Mouse (Mus musculus) midbrain, embryonic 14.5 days (tissue): ENCODE measurements around the gene Cdkl4. TPM values are rescaled to one million over a fixed set of nuclear protein-coding genes. Genes with fewer than 3 reads are reported as not detected.

Source experiments
- ATAC-seq: fragments of 200-750 bp; cut with Nextera tagmentation; 2 replicates; pipeline ENCODE4 v1.8.0; 2017; ENCODE audit warnings: moderate number of reproducible peaks, moderate library complexity; ENCODE audit not compliant: low FRiP score, low TSS enrichment
- DNase-seq: peaks from one replicate; pipeline ENCODE4 v3.0.0-alpha.2; 2015
- H3K27ac ChIP-seq: fragments of 300-500 bp; sonication (generic); replicated peaks from 2 replicates; pipeline ENCODE4 v1.5.1; 2014; ENCODE audit warnings: mild to moderate bottlenecking, low read depth, low read length, moderate library complexity
- H3K27me3 ChIP-seq: fragments of 300-500 bp; sonication (generic); 2 replicates; pipeline ENCODE4 v1.6.1; 2014; ENCODE audit warnings: low read length, control low read depth, mixed read lengths; ENCODE audit not compliant: control insufficient read depth, insufficient read depth
- H3K36me3 ChIP-seq: fragments of 300-500 bp; sonication (generic); 2 replicates; pipeline ENCODE4 v1.6.1; 2014; ENCODE audit warnings: low read length, control low read depth; ENCODE audit not compliant: control insufficient read depth, insufficient read depth
- H3K4me1 ChIP-seq: fragments of 300-500 bp; sonication (generic); 2 replicates; pipeline ENCODE4 v1.6.1; 2014; ENCODE audit warnings: mild to moderate bottlenecking, antibody characterized with exemption, low read length, control low read depth; ENCODE audit not compliant: control insufficient read depth, insufficient read depth
- H3K4me2 ChIP-seq: fragments of 300-500 bp; sonication (generic); 2 replicates; pipeline ENCODE4 v1.6.1; 2014; ENCODE audit warnings: mild to moderate bottlenecking, low read length, moderate library complexity
- H3K4me3 ChIP-seq: fragments of 300-500 bp; sonication (generic); replicated peaks from 2 replicates; pipeline ENCODE4 v1.5.1; 2014; ENCODE audit warnings: low read depth, low read length
- H3K9ac ChIP-seq: fragments of 300-500 bp; sonication (generic); replicated peaks from 2 replicates; pipeline ENCODE4 v1.6.1; 2014; ENCODE audit warnings: mild to moderate bottlenecking, low read length, moderate library complexity
- H3K9me3 ChIP-seq: fragments of 300-500 bp; sonication (generic); 2 replicates; pipeline ENCODE4 v1.6.1; 2016; ENCODE audit warnings: low read length, control low read depth, mixed read lengths; ENCODE audit not compliant: control insufficient read depth
- WGBS: fragments of 180-500 bp; shearing (Covaris S2); extraction: QIAGEN DNeasy Blood & Tissue Kit; methylation state at CpG from one replicate; pipeline ENCODE4 v1.1.7; 2014; 5-methylcytosine and 5-hydroxymethylcytosine counted together
- polyA plus RNA-seq: library from polyadenylated mRNA; unstranded; fragments of >200 nt; fragmentation: Nextera tagmentation; extraction: Ambion mirVana; gene quantifications from 2 replicates; pipeline ENCODE4 v1.2.1, GENCODE M21; 2014

The Cdkl4 gene
- polyA plus RNA-seq, 1 experiment from 2014 or later = 3.2 TPM

DNA sequence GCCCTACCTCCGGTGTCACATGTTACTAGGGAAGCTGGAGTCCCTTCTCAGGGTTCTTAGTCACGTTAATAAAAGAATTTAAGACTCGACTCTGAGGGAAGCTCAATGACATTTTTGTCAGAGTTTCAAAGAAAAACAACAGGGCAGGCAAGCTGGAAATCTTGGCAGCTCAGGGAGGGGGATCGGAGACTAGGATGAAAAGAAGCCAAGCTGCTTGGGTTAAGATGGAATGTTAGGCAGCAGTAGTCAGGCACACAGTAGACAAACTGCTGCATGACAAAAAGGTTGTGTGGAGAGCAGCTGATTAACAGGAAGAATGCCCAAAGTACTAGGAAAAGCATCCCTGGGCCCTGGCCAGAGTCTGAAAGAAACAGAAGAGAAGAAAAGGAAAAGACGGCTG is 87.4 kb downstream of the Cdkl4 start:
- Histone ChIP-seq H3K4me3 (no peak overlapping the region), H3K9me3 (no peaks in the 10 kb centered on the region), H3K27ac (no peak overlapping the region), H3K9ac (no peak overlapping the region), H3K36me3 (no peaks in the 10 kb centered on the region), H3K4me2 (no peak overlapping the region), H3K27me3 (no peaks in the 10 kb centered on the region), H3K4me1 (no peaks in the 10 kb centered on the region)
- DNase-seq (no peak), ATAC-seq (no peak)
- 63% methylated on average over 5 of the region's 5 CpGs for WGBS

GRCm38 (mm10) chr17:80488918-80489317 is 88.7 kb downstream of the Cdkl4 start:
- Histone ChIP-seq H3K4me3 (no peak overlapping the region), H3K27ac (no peak overlapping the region), H3K9ac (no peak overlapping the region), H3K27me3 (no peaks in the 10 kb centered on the region), H3K4me2 (no peak overlapping the region), H3K9me3 (no peaks in the 10 kb centered on the region), H3K36me3 (no peaks in the 10 kb centered on the region), H3K4me1 (no peaks in the 10 kb centered on the region)
- ATAC-seq = no peak
- DNase-seq = no peak
- WGBS = 70% methylated on average over 3 of the region's 3 CpGs

GRCm38 (mm10) chr17:80485160-80485559 is 92.5 kb downstream of the Cdkl4 start:
- 96% methylated on average over 5 of the region's 5 CpGs for WGBS
- Histone ChIP-seq H3K4me1 (peaks cover 19% of the 10 kb centered on the region), H3K36me3 (no peaks in the 10 kb centered on the region), H3K9me3 (no peaks in the 10 kb centered on the region), H3K27me3 (no peaks in the 10 kb centered on the region), H3K4me2 (no peak overlapping the region), H3K4me3 (no peak overlapping the region), H3K27ac (no peak overlapping the region), H3K9ac (no peak overlapping the region)
- ATAC-seq (no peak), DNase-seq (no peak)

- 24% methylated on average over 7 of the region's 7 CpGs for WGBS
- Histone ChIP-seq H3K27me3 (no peaks in the 10 kb centered on the region), H3K4me1 (peaks cover 35% of the 10 kb centered on the region), H3K9me3 (no peaks in the 10 kb centered on the region), H3K27ac (peak overlapping the region; percentile 96), H3K9ac (peak overlapping the region; percentile 98), H3K4me3 (peak overlapping the region; percentile 90), H3K36me3 (0 out of 2 replicates have a peak, but pooled peaks cover 4% of the 10 kb centered on the region), H3K4me2 (peak overlapping the region; percentile 66)
- ATAC-seq = no peak
- DNase-seq = no peak
Measured at GRCm38 (mm10) chr17:80480855-80481224, 96.8 kb downstream of the Cdkl4 start.

- peak; percentile 86 for ATAC-seq
- under 1% methylated on average over 68 of the region's 90 CpGs for WGBS
- Histone ChIP-seq H3K4me2 (peak within 1 kb of the TSS; percentile 66), H3K27ac (peak within 1 kb of the TSS; percentile 96), H3K4me3 (peak within 1 kb of the TSS; percentile 90), H3K36me3 (0 out of 2 replicates have a peak, but pooled peaks cover 4% of the 10 kb centered on the region), H3K9me3 (no peaks in the 10 kb centered on the region), H3K4me1 (peaks cover 35% of the 10 kb centered on the region), H3K9ac (peak within 1 kb of the TSS; percentile 98), H3K27me3 (no peaks in the 10 kb centered on the region)
- DNase-seq = peak; percentile 97
Measured at GRCm38 (mm10) chr17:80480031-80480854, 97.4 kb downstream of the Cdkl4 start, which contains the start of gene Sos1. Gene Sos1, minus strand, starts transcription at chr17:80480453.

- 1% methylated on average over 71 of the region's 71 CpGs for WGBS
- ATAC-seq (peak; percentile 59), DNase-seq (peak; percentile 74)
- Histone ChIP-seq H3K27ac (peak overlapping the region; percentile 96), H3K27me3 (no peaks in the 10 kb centered on the region), H3K4me2 (peak overlapping the region; percentile 66), H3K4me3 (peak overlapping the region; percentile 90), H3K9me3 (no peaks in the 10 kb centered on the region), H3K9ac (peak overlapping the region; percentile 98), H3K4me1 (peaks cover 35% of the 10 kb centered on the region), H3K36me3 (0 out of 2 replicates have a peak, but pooled peaks cover 4% of the 10 kb centered on the region)
Measured at GRCm38 (mm10) chr17:80479295-80480030, 98.2 kb downstream of the Cdkl4 start.

GRCm38 (mm10) chr17:80477679-80478078 is 99.9 kb downstream of the Cdkl4 start:
- no peaks in the 10 kb centered on the region for H3K9me3 ChIP-seq
- no peak overlapping the region for H3K9ac ChIP-seq
- ATAC-seq = no peak
- H3K4me3 ChIP-seq = no peak overlapping the region
- no peaks in the 10 kb centered on the region for H3K27me3 ChIP-seq
- no peak overlapping the region for H3K4me2 ChIP-seq
- H3K27ac ChIP-seq = no peak overlapping the region
- WGBS = 87% methylated on average over 2 of the region's 2 CpGs
- no peak for DNase-seq
- H3K36me3 ChIP-seq = 0 out of 2 replicates have a peak, but pooled peaks cover 4% of the 10 kb centered on the region
- peaks cover 30% of the 10 kb centered on the region for H3K4me1 ChIP-seq

- ATAC-seq (no peak), DNase-seq (no peak)
- H3K4me3 ChIP-seq = no peak overlapping the region
- 0 out of 2 replicates have a peak, but pooled peaks cover 4% of the 10 kb centered on the region for H3K36me3 ChIP-seq
- no peak overlapping the region for H3K4me2 ChIP-seq
- no peak overlapping the region for H3K27ac ChIP-seq
- peaks cover 26% of the 10 kb centered on the region for H3K4me1 ChIP-seq
- H3K9me3 ChIP-seq = no peaks in the 10 kb centered on the region
- no peaks in the 10 kb centered on the region for H3K27me3 ChIP-seq
- WGBS = 92% methylated on average over 4 of the region's 4 CpGs
- H3K9ac ChIP-seq = no peak overlapping the region
Measured at GRCm38 (mm10) chr17:80476496-80476895, 101.1 kb downstream of the Cdkl4 start.
